Mouse (Mus musculus) cortical plate, adult 2 months (tissue): ENCODE measurements around the gene H2-M10.2. TPM values are rescaled to one million over a fixed set of nuclear protein-coding genes. Genes with fewer than 3 reads are reported as not detected.

Experiments used
- H3K27ac ChIP-seq: fragments of 200-500 bp; 2 replicates; pipeline ENCODE4 v1.5.1; 2012; ENCODE audit warnings: low read length, control low read depth, inconsistent platforms; ENCODE audit not compliant: insufficient read depth
- H3K4me1 ChIP-seq: fragments of 200-500 bp; 2 replicates; pipeline ENCODE4 v1.6.1; 2011; ENCODE audit warnings: low read length; ENCODE audit not compliant: control insufficient read depth, insufficient read depth
- H3K4me3 ChIP-seq: fragments of 200-500 bp; 2 replicates; pipeline ENCODE4 v1.5.1; 2011; ENCODE audit warnings: mild to moderate bottlenecking, low read length, control low read depth; ENCODE audit not compliant: insufficient read depth
- CTCF ChIP-seq: fragments of 200-500 bp; IDR thresholded peaks from 2 replicates; pipeline ENCODE4 v1.5.1; 2011; ENCODE audit warnings: mild to moderate bottlenecking, control low read depth, low read length; ENCODE audit not compliant: insufficient read depth; ENCODE audit errors: extremely low read depth
- POLR2A ChIP-seq: fragments of 200-500 bp; IDR thresholded peaks from 2 replicates; pipeline ENCODE4 v1.6.1; 2011; ENCODE audit warnings: mild to moderate bottlenecking, low read length, control low read depth; ENCODE audit not compliant: insufficient read depth; ENCODE audit errors: extremely low read depth
- polyA plus RNA-seq: library from polyadenylated mRNA; depleted of rRNA; stranded (reverse); fragments of >200 nt; gene quantifications from 2 replicates; pipeline ENCODE4 v1.2.3, GENCODE M21; 2012

The H2-M10.2 gene
- polyA plus RNA-seq, 1 experiment, result not detected

- TF ChIP-seq CTCF (no peak), POLR2A (no peak)
- Histone ChIP-seq H3K4me1 (peaks cover 8% of the 10 kb centered on the region), H3K4me3 (peak overlapping the region; percentile 86), H3K27ac (no peak overlapping the region)
Measured at GRCm38 (mm10) chr17:36272643-36273366, 13.5 kb downstream of the H2-M10.2 start.

- no peak for TF ChIP-seq CTCF
- no peak for TF ChIP-seq POLR2A
- Histone ChIP-seq H3K27ac (peak within 1 kb of the TSS; percentile 93), H3K4me3 (peak within 1 kb of the TSS; percentile 86), H3K4me1 (peaks cover 8% of the 10 kb centered on the region)
Measured at GRCm38 (mm10) chr17:36271586-36272256, 14.6 kb downstream of the H2-M10.2 start, which contains the start of gene Trim39. Trim39 (minus strand) TSS chr17:36272247.

DNA sequence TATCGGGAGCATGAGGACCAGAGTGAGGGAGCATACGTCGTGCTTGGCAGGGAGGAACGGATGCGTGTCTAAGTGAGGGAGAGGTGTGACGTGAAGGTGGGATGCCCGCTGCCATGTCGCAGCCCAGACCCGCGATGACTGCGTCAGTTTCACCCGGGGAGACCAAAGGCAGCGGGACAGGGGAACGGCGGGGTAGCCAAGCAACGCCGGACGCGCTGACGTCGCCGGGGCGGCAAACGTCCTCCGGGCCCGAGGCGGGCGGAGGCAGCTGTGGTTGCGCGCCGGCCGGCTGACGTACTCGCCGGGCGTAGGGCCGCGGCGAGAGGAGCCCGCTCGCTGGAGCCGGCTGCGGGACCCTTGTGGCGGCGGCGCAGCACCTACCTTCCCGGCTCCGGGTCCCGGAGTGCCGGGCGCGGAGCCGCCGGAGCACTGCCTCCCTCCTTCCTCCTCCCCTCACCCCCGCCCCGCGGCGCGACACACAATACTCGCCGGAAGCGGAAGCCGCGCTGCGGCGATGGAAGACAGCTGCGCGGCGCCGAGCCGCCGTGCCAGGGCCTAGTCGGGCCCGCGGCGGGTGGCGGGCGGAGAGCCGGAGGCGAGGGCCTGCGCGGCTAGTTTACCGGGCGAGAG is 15.2 kb downstream of the H2-M10.2 start:
- H3K4me3 ChIP-seq, result peak overlapping the region; percentile 86
- peaks cover 8% of the 10 kb centered on the region for H3K4me1 ChIP-seq
- TF ChIP-seq CTCF, result no peak
- peak; percentile 74 for TF ChIP-seq POLR2A
- H3K27ac ChIP-seq, result peak overlapping the region; percentile 93

DNA sequence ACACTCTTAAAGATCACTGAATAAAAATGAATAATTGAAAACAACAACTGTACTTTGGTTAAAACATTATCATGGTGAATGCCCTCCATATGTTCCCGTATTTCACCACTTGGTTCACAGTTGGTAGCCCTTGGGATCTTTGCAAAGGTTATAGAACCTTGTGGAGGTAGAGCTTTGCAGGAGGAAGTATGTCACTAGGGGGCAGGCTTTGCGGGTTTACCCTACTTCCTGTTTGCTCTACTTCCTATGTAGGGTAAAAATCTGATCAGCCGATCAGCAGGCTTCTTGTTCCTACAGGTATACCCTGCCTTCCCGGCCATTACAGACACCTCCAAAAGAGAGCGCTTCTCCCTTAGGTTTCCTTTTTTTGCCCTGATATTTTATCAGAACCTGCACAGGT is 20.5 kb downstream of the H2-M10.2 start:
- TF ChIP-seq CTCF, result no peak
- no peak for TF ChIP-seq POLR2A

DNA sequence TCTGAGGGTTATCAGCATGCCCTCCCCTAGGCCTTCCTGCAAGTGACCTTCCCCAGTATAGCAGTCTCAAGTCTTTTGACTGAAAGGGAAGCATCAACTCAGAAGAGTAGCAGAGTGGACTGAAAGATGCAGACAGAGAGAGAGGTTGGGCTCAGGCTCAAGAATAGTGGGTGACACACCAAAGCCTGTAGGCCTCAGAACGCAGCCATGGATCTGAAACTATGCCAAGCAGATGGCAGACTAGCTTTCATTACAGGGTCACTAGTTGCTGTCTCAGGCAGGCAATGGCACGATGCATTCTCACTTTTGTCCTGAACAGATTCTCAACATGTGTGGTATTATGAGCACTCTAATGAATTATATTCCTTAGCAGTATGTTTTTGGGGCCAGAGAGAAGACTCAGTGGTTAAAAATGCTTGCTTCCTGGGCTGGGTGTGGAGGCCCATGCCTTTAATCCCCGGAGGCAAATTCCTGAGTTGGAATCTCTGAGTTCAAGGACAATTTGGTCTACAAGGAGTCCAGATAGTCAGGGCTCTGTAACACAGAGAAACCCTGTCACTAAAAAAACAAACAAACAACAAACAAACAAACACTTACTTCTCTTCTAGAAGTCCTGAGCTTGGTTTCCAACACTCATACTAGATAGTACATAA is 21.9 kb downstream of the H2-M10.2 start:
- TF ChIP-seq CTCF, result no peak
- TF ChIP-seq POLR2A, result no peak
- no peak overlapping the region for H3K27ac ChIP-seq
- no peaks in the 10 kb centered on the region for H3K4me1 ChIP-seq
- H3K4me3 ChIP-seq, result no peak overlapping the region

More for the DNA sequence above, 20.5 kb downstream of the H2-M10.2 start:
- Histone ChIP-seq H3K27ac (no peak overlapping the region), H3K4me3 (no peak overlapping the region), H3K4me1 (no peaks in the 10 kb centered on the region)

DNA sequence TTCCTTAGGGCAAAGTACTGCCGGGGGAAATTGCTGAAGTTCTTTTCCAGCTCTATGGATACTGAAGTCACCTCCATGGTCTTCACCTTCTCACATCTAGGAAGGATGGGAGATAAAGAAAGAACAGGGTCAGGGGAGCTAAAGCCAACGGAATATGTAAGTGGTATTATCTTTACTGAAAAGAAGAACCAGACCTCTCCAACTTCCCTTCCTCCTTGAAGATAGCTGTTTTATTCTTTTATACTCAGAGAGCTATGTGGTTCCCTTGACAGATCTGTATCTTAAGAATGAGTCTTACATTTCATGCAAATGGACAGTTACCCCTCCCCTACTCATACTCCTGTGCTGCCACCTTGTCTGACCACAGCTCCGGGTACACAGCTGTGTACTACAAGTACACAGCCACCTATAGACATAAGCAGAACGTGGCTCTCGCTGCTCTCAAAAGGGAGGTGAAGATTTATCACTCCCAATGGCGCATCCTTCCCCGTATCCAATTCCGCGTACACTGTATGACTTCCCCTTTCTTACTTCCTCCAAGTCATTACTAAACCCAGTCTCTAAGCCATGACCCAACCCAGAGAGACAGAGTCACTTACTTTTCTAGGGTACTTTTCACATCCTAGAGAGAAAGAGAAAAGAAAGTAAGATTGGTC is 24.7 kb downstream of the H2-M10.2 start:
- no peak for TF ChIP-seq POLR2A
- TF ChIP-seq CTCF, result no peak
- Histone ChIP-seq H3K4me3 (no peak overlapping the region), H3K4me1 (no peaks in the 10 kb centered on the region; the same call in 1 of the 2 replicates), H3K27ac (no peak overlapping the region)

DNA sequence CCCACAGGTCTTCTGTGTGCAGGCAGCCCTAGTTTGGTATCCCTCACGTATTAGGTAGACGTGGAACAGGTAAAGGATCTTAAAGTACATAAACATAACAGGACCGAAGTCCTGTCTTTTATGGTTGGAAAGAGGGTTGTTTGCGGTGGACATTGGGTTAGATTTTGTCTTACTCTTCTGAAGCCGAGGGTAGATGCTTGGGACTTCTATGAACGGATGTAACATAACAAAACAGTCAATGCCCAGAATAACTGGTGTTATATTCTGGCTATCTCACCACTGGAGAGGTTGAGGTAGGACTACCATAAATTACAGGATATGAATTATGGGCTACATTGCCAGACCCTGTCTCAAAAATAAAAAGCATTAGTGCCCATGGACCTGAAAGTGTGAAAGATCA is 28.3 kb downstream of the H2-M10.2 start, which contains the start of gene Rpp21:
Rpp21 (minus strand) TSS at position 101 of the 400 bp plus-strand sequence.
- TF ChIP-seq POLR2A (no peak), CTCF (no peak)
- Histone ChIP-seq H3K27ac (peak within 1 kb of the TSS; percentile 66), H3K4me1 (no peaks in the 10 kb centered on the region; the same call in 1 of the 2 replicates), H3K4me3 (peak within 1 kb of the TSS; percentile 84)

- Histone ChIP-seq H3K27ac (peak overlapping the region; percentile 66), H3K4me3 (peak overlapping the region; percentile 84), H3K4me1 (no peaks in the 10 kb centered on the region; the same call in 1 of the 2 replicates)
- peak; percentile 83 for TF ChIP-seq POLR2A
- TF ChIP-seq CTCF, result peak; percentile 54
Measured at GRCm38 (mm10) chr17:36257241-36257947, 28.9 kb downstream of the H2-M10.2 start.
